Mouse (Mus musculus) layer of hippocampus, postnatal 25 days (tissue): Measurements from ENCODE around the gene Dync1i2. TPM values are rescaled to one million over a fixed set of nuclear protein-coding genes. Genes with fewer than 3 reads are reported as not detected.
A peak's percentile ranks its signal among the peaks of the same experiment; 100 is the strongest.

Experiments
- DNase-seq, 2 experiments: peaks; one replicate each; pipeline ENCODE4 v3.0.0; 2022; ENCODE audit warnings: mixed read lengths in 2 of 2, low spot score in 1 of 2; ENCODE audit errors: extremely low spot score in 1 of 2
- total RNA-seq, 2 experiments: library from RNA; stranded (reverse); gene quantifications; 2 replicates each; pipeline ENCODE4 v1.2.3; 2021

Dync1i2 gene
- total RNA-seq, 2 experiments from 2014 or later: 124 to 137 TPM

DNA sequence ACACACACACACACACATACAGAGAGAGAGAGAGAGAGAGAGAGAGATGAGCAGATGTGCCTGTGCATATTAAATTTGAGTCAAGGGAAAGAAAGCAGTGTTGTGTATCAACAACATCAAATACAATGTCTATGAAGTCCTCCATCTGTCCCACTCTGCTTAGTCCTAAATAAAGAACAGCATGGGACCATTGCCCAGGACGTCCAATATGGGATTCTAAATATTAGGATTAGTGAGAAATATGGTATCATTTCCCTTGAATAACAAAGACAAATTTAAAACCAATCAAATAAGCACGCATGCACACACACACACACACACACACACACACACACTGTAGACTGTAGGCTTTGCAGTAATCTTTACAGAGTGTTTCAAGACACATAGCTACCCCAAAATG lies 9.6 kb upstream of the Dync1i2 start:
- DNase-seq: no peak

DNA sequence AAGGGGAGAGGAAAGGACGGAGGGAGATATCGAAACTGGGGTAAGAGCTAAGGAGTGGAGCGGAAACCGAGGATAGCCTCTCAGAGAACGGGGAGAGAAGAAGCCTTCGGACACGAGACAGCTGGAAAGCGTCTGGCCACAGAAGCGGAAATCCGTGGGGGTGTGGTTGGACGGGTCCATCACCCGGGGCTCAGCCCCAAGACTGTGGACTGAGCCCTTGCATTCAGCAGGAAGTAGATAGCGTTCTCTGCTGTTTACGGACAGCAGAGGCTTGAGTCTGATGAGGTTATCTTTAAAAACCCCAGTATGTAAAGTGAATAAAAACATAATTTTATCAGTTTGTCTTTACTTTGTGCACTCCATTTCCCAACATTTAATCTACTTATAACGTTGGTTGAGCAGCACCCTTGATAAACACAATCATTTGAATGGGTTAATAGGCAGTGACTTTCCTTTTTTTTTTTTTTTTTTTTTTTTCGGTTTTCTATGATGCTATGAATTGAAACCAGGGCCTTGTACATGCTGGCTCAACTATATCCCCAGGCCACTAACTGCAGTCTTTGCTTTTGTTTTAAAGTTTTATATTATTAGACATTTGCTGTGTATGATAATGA lies 7.6 kb upstream of the Dync1i2 start:
- DNase-seq: no peak

DNA sequence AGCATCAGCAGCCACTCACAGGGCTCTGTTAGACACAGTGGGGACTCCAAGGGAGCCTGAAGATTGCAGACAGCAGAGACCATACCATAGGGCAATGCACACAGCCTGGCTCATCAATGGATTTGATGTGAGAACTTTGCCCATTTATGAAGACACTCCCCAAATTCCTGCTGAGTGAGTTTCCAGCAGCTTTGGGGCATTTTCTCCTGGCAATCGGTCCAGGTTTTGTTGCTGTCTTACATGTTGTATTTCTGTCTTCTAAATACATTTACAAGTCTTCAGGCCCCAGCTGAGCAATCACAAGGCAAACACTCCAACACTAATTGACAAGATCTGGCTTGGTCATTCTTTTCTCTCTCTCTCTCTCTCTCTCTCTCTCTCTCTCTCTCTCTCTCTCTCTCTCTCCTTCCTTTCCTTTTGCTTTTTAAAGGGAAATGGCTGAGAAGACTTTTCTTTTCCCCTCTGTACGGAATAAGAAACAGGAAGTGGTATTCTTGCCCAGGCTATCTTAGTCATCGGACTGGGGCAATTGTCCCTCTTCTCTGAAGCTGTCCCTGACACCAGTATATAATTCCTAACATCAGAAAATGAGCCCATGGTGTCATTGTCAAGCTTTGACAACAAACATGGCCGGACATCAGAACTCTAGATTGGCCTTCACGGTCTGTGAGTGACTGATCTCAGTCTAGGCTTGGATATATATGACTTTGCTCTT lies 2.3 kb upstream of the Dync1i2 start:
- no peak for DNase-seq

DNA sequence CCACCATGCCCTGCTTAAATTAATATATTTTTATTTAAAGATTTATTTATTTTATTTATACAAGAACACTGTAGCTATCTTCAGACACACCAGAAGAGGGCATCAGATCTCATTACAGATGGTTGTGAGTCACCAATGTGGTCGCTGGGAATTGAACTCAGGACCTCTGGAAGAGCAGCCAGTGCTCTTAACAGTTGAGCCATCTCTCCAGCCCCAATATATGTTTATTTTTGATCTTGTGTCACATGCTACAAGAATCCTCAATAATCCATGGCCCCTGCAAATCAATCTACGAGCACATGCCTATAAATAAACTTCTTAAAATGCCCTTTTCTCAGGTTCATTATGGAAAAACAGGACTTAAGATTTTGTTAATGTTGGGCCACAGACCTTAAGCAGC lies 410 bp upstream of the Dync1i2 start:
- no peak for DNase-seq

GRCm38 (mm10) chr2:71212360-71212726 lies 837 bp downstream of the Dync1i2 start:
- DNase-seq: no peak

GRCm38 (mm10) chr2:71221020-71221419 lies 9.5 kb downstream of the Dync1i2 start:
- DNase-seq: no peak

DNA sequence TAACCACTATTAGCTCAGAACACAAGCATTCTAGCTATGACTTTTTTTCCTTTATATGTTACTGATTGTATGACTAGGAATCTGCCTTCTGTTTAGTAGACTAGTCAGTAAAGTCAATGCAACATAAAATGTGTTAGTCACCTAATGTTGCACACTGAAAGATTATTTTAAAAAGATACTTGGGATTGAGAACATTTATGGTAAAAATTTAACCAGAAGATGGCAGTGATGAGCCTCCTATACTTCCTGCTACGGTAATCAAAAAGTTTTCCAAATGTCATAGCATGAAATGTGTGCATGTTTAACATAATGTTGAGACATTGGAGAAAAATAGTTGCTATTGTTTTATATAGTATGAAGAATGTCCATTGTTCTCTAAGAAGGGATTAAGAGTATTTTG lies 15.9 kb downstream of the Dync1i2 start:
- DNase-seq: no peak

DNA sequence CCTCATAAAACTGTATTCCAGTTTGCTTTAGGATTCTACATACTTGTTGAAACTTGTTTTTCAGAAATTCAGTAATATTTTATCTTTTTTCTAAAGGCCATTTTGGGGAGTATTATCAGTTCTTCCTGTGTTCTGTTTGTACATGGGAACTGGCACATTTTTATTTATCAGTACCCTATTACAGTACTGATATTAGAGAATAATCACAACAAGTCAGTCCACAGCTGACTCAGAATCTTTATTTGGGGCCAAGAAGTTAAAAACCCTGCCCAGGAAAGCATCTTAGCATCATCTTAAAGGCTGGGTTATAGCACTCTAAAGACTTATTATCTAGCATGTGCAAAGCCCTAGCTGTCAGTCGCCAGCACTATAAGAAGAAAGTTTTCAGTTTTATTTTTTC lies 18.1 kb downstream of the Dync1i2 start:
- no peak for DNase-seq

DNA sequence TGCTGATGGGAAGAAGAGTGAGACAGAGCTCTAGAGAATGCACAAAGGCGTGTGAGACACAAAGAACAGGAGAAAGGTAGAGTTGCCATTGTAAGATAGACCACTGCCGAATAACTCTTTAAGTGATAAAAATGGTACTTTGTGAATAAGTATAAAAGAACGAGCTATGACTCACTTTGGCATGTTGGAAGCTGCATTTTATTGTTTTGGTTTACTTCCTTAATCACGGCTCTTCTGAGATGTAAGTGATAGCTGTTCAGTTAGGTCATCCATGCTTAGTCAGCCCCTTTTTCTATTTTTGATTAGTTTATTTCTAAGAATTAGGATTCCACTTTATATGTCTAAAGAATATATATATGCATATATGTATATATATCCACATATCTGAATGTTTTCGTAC lies 20.4 kb downstream of the Dync1i2 start:
- no peak for DNase-seq

DNA sequence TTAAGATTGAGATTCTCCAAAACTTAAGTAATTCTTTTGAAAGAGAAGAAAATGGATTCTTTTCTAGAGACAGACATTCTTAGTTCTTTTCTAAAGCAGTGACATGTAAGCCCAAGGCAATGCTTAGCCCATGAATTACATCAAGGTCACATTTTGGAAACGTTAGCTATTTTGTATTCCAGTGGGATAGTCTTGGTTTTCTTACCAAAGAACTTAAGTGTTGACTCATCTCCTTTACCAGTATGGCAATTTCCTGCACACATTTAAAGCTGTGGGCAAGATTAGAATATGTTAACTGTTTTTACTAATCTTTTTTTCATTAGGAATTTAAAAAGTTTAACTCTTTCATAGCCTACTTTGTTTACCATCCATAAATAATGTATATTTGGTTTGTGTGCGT lies 21.5 kb downstream of the Dync1i2 start:
- DNase-seq: no peak

GRCm38 (mm10) chr2:71235420-71235819 lies 23.9 kb downstream of the Dync1i2 start:
- no peak for DNase-seq

- DNase-seq: no peak
Measured at GRCm38 (mm10) chr2:71236009-71236408, 24.5 kb downstream of the Dync1i2 start.

DNA sequence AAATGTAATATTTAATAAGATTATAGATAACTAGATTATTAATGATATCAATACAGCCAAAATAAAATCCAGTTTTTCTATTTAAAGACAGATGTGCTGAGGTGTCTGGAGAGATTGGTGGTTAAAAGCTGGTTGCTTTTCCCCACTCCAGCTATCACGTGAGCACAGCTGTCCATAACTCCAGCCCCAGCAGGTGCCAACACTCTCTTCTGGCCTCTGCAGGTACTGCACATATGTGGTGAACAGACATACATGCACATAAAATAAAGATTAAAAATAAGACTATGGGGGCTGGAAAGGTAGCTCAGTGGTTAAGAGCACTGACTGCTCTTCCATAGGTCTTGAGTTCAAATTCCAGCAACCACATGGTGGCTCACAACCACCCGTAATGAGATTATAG lies 30.0 kb downstream of the Dync1i2 start:
- DNase-seq: no peak

DNA sequence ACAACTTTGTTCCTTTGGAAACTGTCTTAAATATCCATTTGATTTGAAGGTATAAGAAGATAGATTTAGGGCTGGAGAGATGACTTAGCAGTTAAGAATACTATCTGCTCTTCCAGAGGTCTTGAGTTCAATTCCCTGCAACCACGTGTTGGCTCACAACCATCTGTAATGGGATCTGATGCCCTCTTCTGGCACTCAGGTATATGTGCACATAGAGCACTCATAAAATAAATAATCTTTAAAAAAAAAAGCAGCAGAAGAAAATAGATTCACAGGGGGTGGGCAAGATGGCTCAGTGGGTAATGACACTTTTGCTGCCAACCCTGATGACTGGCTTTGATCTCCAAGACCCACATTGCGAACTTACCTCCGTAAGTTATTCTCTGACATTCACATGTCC lies 30.7 kb downstream of the Dync1i2 start:
- no peak for DNase-seq

DNA sequence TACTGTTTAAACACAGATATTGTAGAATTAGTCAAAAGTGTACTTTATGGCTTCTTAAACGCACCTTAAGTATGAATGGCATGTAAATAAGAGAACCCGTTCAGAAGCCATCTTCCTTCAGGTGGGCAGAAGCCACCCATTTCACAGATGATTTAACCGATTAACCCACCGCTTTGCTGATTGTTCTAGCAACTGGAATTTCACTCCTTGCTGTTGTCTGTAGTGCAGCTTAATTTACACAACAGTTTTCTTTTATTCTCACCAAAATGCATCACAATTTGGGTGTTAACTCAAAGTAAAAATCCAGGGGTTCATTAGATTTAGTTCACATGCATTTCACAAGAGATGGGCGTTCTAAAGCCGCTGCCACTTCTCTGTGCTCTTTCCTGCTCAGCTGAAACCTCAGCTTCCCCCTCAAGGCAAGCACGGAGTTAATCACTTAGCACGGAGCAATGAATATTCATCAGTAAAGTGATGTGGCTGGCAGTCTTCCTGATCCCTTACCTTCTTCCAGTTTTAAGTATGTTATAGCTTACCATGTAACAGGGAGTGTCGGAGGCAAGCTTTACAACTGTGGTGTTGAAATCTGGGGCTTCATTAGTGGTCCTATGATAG lies 31.7 kb downstream of the Dync1i2 start:
- DNase-seq: no peak

- no peak for DNase-seq
Measured at GRCm38 (mm10) chr2:71244807-71245206, 33.3 kb downstream of the Dync1i2 start.

DNA sequence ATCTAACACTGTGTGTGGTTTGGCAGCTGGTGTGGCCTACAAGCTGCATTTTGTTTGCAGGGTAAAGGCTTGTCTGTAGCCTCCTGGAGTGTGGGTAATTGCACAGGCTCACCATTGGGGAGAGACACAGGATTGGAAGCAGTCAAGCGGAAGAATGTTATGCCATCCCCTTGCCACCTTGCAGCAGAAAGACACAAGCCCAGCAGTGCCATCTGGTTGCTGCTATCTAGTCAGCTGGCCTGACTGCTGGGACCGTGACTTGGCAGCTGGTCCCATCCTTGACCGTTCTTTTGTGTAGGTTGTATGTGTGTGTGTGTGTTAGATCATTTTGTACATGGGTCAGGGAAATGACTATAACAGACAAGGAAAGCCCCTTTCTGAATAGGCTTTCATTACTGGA lies 33.9 kb downstream of the Dync1i2 start:
- peak; percentile 23 to 29 for DNase-seq

GRCm38 (mm10) chr2:71246096-71246495 lies 34.6 kb downstream of the Dync1i2 start:
- DNase-seq: no peak

DNA sequence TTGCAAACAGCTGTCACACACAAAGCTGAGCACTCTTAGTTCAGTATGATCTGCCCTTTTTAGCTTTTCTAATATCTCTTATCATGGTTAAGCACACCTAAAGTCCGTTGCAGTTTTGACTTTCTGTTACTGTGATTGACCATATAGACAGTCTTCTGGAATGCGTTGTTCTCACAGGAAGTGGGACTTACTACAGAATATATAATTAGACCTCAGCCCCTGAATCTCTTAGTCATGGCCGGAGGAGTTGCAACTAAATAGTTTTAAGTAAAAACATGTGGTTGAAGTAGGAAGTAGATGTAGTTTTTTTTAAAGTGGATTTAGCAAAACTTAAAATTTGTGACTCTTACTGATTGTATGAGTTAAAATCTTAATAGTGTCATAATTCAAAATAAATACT lies 36.6 kb downstream of the Dync1i2 start:
- no peak for DNase-seq

DNA sequence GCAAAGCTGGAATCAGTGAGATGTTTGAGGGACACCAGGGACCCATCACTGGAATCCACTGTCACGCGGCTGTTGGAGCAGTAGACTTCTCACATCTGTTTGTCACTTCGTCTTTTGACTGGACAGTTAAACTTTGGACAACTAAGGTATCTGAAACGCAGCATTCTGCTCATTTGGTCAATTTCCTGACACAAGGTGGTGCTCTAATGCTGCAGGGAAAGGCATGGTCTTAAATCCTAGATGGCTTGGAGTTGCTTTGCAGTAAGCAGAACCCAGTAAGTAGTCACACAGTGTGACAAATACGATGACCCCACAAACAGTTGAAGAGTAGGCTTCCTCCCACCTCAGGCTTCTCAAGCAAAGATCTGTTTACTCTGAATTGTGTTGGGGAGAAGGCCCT lies 39.3 kb downstream of the Dync1i2 start:
- DNase-seq: no peak

DNA sequence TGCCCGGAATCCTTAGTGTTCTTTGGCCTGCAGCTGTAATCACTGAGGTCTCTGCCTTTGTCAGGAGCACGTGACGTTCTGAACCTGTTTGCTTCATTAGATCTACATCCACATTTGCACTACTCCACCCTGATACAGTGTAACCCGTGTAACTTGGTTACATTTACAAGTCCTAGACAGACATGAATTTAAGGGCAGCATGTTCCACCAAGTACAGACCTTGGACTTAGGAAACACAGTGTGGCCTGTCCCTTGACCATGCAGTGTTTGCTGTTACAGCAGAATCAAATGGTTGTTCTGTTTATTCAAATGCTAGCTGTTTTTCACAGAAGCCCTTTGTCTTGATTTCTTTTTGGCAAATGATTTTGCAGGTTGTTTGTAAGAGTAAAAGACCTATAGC lies 43.3 kb downstream of the Dync1i2 start:
- DNase-seq: no peak

- DNase-seq: no peak
Measured at GRCm38 (mm10) chr2:71256581-71256980, 45.1 kb downstream of the Dync1i2 start.
